In genomic region chrX:155215501-155216248, GRCm38 (mm10) we compare ENCODE assay signal across 7 mouse cellular contexts. TPM values are rescaled to one million over a fixed set of nuclear protein-coding genes. Genes with fewer than 3 reads are reported as not detected.
DNase-seq lines count a peak whose midpoint lies in the region; ATAC-seq and TF ChIP-seq lines count a peak whose summit lies in the region.

No protein-coding gene starts in this region.

- peak; percentile 21 for DNase-seq in adrenal gland, adult 8-10 months
- peak; percentile 18 for DNase-seq in lung, postnatal 14 days
- DNase-seq in spleen, adult 12 weeks (ENCODE audit: low spot score), result peak; percentile 23

- H3K27ac ChIP-seq in embryonic facial prominence, embryonic 12.5 days, result no peak overlapping the region
- H3K27ac ChIP-seq in heart, embryonic 12.5 days (ENCODE audit: poor library complexity, severe bottlenecking), result peak overlapping the region; percentile 72
- no peak overlapping the region; the same call in 1 of the 2 replicates for H3K27ac ChIP-seq in kidney, embryonic 14.5 days (ENCODE audit: low read depth, low read length)

- ATAC-seq in embryonic facial prominence, embryonic 12.5 days (ENCODE audit: insufficient number of reproducible peaks, insufficient read depth, low FRiP score, low TSS enrichment), result peak; percentile 52
- peak; percentile 66 for ATAC-seq in heart, embryonic 12.5 days (ENCODE audit: insufficient number of reproducible peaks, low FRiP score)
- peak; percentile 74 for ATAC-seq in kidney, embryonic 14.5 days (ENCODE audit: low FRiP score, low TSS enrichment)

- peak overlapping the region; percentile 48 for H3K4me2 ChIP-seq in embryonic facial prominence, embryonic 12.5 days (replicated peaks)
- H3K4me2 ChIP-seq in heart, embryonic 12.5 days, result peak overlapping the region; percentile 65
- peak overlapping the region; percentile 44 for H3K4me2 ChIP-seq in kidney, embryonic 14.5 days (replicated peaks; ENCODE audit: low read depth, low read length)

- H3K36me3 ChIP-seq in E14TG2a.4 (ENCODE audit: insufficient read depth, low read length), result peaks cover 16% of the 10 kb centered on the region
- no peaks in the 10 kb centered on the region for H3K36me3 ChIP-seq in embryonic facial prominence, embryonic 12.5 days
- no peaks in the 10 kb centered on the region for H3K36me3 ChIP-seq in heart, embryonic 12.5 days
- H3K36me3 ChIP-seq in kidney, embryonic 14.5 days (ENCODE audit: control insufficient read depth, insufficient read depth, low read length), result no peaks in the 10 kb centered on the region

- H3K4me3 ChIP-seq in E14TG2a.4 (replicated peaks; ENCODE audit: low read length), result peak overlapping the region; percentile 82
- peak overlapping the region; percentile 49 for H3K4me3 ChIP-seq in embryonic facial prominence, embryonic 12.5 days
- H3K4me3 ChIP-seq in heart, embryonic 12.5 days, result peak overlapping the region; percentile 66
- H3K4me3 ChIP-seq in kidney, embryonic 14.5 days (ENCODE audit: low read length), result peak overlapping the region; percentile 49

- H3K4me1 ChIP-seq in E14TG2a.4 (replicated peaks; ENCODE audit: low read depth, low read length), result peaks cover 4% of the 10 kb centered on the region; the same call in 1 of the 2 replicates
- H3K4me1 ChIP-seq in embryonic facial prominence, embryonic 12.5 days, result no peaks in the 10 kb centered on the region
- no peaks in the 10 kb centered on the region for H3K4me1 ChIP-seq in heart, embryonic 12.5 days (replicated peaks)
- H3K4me1 ChIP-seq in kidney, embryonic 14.5 days (ENCODE audit: control insufficient read depth, insufficient read depth, low read length), result no peaks in the 10 kb centered on the region

- no peak for TF ChIP-seq CTCF in E14TG2a.4 (conservative IDR thresholded peaks at IDR 0.05; ENCODE audit: low read length)

- whole genome bisulfite sequencing in embryonic facial prominence, embryonic 12.5 days, result 25% methylated on average over 24 of the region's 24 CpGs
- WGBS in heart, embryonic 12.5 days, result 23% methylated on average over 23 of the region's 24 CpGs
- 33% methylated on average over 22 of the region's 24 CpGs for WGBS in kidney, embryonic 14.5 days

- H3K9ac ChIP-seq in embryonic facial prominence, embryonic 12.5 days, result peak overlapping the region; percentile 42
- H3K9ac ChIP-seq in heart, embryonic 12.5 days, result peak overlapping the region; percentile 77
- peak overlapping the region; percentile 48 for H3K9ac ChIP-seq in kidney, embryonic 14.5 days (ENCODE audit: low read depth, low read length)

- no peaks in the 10 kb centered on the region for H3K27me3 ChIP-seq in E14TG2a.4 (ENCODE audit: insufficient read depth, low read length)
- no peaks in the 10 kb centered on the region for H3K27me3 ChIP-seq in embryonic facial prominence, embryonic 12.5 days
- H3K27me3 ChIP-seq in heart, embryonic 12.5 days (replicated peaks), result no peaks in the 10 kb centered on the region
- H3K27me3 ChIP-seq in kidney, embryonic 14.5 days (ENCODE audit: control insufficient read depth, insufficient read depth, low read length), result no peaks in the 10 kb centered on the region

- H3K9me3 ChIP-seq in E14TG2a.4 (ENCODE audit: low read length), result no peaks in the 10 kb centered on the region
- H3K9me3 ChIP-seq in embryonic facial prominence, embryonic 12.5 days, result no peaks in the 10 kb centered on the region
- no peaks in the 10 kb centered on the region for H3K9me3 ChIP-seq in heart, embryonic 12.5 days (replicated peaks)
- H3K9me3 ChIP-seq in kidney, embryonic 14.5 days (ENCODE audit: control insufficient read depth, low read length), result no peaks in the 10 kb centered on the region

RNA-seq across cellular contexts. Expression of gene Sat1, which starts 0.6 kb away (rescaled TPM):
- 100 to 1,000 TPM; 112 to 145 (median 136) TPM for total RNA-seq in adrenal gland, adult 8-10 months (2022)
- polyA plus RNA-seq in embryonic facial prominence, embryonic 12.5 days (2016; fragmentation: Nextera tagmentation; extraction: Ambion mirVana), result 101 and 105 TPM in 2 replicates
- polyA plus RNA-seq in heart, embryonic 12.5 days (2016; fragmentation: Nextera tagmentation; extraction: Ambion mirVana), result 67.6 and 76.1 TPM in 2 replicates
- 130 and 140 TPM in 2 replicates for polyA plus RNA-seq in kidney, embryonic 14.5 days (2014; fragmentation: Nextera tagmentation; extraction: Ambion mirVana)

RNA-seq across cellular contexts. Expression of gene Acot9, which starts 46.6 kb away (rescaled TPM):
- total RNA-seq in adrenal gland, adult 8-10 months (2022), result 10 to 100 TPM; 46.2 to 52.9 (median 49.2) TPM
- 32.2 and 32.5 TPM in 2 replicates for polyA plus RNA-seq in embryonic facial prominence, embryonic 12.5 days (2016; fragmentation: Nextera tagmentation; extraction: Ambion mirVana)
- 35.2 and 37.9 TPM in 2 replicates for polyA plus RNA-seq in heart, embryonic 12.5 days (2016; fragmentation: Nextera tagmentation; extraction: Ambion mirVana)
- 31.8 and 34.8 TPM in 2 replicates for polyA plus RNA-seq in kidney, embryonic 14.5 days (2014; fragmentation: Nextera tagmentation; extraction: Ambion mirVana)
